Mouse (Mus musculus): ENCODE measurements around the gene Irs2.

GRCm38 (mm10) chr8:11011787-11012485 is 3.7 kb upstream of the Irs2 start:
- no peak for TF ChIP-seq POLR2A (IDR thresholded peaks at IDR 0.05; ENCODE audit: low read depth, low read length)
- TF ChIP-seq CTCF (IDR thresholded peaks at IDR 0.05; ENCODE audit: borderline replicate concordance, insufficient read depth, low read length), result no peak

Measured in embryonic fibroblast, embryonic 13.5 days (primary cell).